Mouse (Mus musculus) stomach, postnatal 0 days (tissue): ENCODE results near the gene Efcab9.

Source experiments
- CTCF ChIP-seq: IDR thresholded peaks from 2 replicates; pipeline ENCODE4 v1.5.1; 2016; ENCODE audit warnings: antibody characterized with exemption, low read depth, mild to moderate bottlenecking, moderate library complexity
- EP300 ChIP-seq: optimal IDR thresholded peaks from 2 replicates; pipeline ENCODE3; 2016; ENCODE audit warnings: antibody characterized with exemption

DNA sequence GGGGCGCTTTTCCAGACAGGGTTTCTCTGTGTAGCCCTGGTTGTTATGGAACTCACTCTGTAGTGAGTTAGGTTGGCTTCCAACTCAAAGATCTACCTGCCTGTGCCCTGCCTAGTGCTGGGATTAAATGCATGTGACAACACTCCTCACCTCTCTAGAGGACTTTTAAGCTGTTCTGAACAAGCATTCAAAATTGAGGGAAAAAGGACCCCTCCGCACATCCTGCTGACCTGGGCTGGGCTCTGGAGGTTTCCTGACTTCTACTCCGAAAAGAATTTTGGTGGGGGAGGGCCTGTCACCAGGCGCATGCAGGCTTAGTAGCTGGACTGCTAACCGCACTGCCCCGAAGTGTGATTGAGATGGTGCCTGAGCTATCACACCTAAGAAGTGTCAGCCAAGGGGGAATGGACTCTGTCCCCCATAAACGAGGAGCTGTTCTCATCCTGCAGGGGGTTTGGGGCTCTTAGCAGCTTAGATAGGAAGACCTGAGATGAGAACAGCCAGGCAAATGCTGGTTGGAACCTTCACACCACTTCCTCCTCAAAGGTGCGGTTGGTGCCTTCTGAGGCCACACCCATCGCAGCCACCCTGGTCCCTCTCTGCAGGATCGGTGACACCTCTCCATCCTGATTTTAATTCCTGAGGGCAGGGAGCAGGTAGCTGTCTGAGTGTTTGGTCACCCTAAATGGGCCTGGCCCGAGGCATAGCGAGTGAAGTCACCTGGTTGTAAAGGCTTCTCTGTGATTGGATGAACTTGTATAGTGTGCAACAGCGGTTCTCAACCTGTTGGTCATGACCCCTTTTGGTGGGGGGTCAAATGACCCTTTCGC is 21.6 kb upstream of the Efcab9 start:
- TF ChIP-seq CTCF (no peak), EP300 (no peak)
